Mouse (Mus musculus): ENCODE measurements around the gene Klf14. TPM values are rescaled to one million over a fixed set of nuclear protein-coding genes. Genes with fewer than 3 reads are reported as not detected.
A peak's percentile ranks its signal among the peaks of the same experiment; 100 is the strongest.

Gene Klf14
- polyA plus RNA-seq, 1 experiment from 2014 or later, result 3.4 TPM

DNA sequence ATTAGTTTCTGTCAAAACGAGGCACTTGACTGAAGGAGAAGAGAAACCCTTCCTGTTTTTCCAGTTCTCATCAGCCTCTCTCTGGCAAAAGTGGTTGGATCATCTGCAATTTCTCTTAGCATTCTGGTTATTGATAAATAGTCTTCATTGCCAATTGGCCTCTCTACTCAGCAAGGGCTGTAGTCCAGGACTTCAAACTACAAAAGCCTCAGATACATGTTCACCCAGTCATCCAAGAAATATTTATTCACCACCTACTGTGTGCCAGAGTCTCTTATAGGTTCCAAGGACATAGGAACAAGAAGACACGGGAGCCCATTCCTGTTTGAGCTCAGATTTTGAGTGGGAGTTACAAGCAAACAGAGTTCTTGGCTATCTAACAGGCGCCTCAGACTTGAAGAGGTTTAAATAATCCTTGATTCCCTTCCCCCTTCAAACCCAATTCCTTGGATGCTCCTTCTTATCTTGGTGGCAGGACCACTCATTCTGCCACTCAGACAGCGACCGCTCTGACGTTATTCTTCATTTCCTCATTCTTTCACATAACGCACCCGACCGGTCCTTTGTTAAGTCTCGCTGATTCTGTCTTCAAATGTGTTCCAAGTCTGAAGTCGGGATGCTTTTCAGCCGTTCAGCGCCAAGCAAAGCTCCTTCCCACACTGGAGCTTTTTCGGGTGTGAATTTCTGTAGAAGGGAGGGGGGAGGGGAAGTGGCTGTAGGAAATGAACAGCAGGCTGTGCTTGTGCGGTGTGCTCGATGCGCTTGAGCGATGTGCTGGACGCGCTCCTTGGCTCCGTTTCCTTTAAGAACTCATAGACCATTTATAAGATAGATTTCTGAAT lies 37.8 kb downstream of the Klf14 start:
- Histone ChIP-seq H3K27ac (no peak overlapping the region), H3K4me2 (replicated peaks) (peak overlapping the region; percentile 48), H3K9me3 (no peaks in the 10 kb centered on the region), H3K27me3 (replicated peaks) (no peaks in the 10 kb centered on the region), H3K36me3 (no peaks in the 10 kb centered on the region), H3K9ac (no peak overlapping the region), H3K4me3 (replicated peaks) (0 out of 2 replicates have a peak overlapping the region, but pooled peaks have one; percentile 3), H3K4me1 (replicated peaks) (no peaks in the 10 kb centered on the region)
- WGBS, result 54% methylated on average over 21 of the region's 21 CpGs
- ATAC-seq, result no peak

DNA sequence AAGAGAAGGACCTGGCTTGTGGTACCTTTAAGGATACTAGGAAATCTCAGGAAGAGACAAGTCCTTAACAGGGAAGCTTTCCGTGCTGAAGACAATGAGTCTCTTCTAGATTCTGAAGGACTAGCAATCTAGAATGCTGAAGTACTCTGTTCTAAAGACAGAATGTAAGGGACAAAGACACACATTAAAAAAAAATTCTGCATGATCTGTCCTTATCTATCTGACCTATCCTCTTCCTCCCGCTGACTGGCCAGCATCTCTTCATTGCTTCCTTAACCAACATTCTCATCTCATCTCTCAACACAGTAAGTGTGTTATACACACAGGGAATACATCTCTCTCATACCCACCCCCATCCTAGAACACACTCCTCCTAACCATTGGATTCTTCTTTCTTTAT lies 43.4 kb downstream of the Klf14 start, which contains the start of gene Tsga13:
Gene Tsga13, minus strand, starts transcription at position 101 of the 400 bp plus-strand sequence.
- no peaks in the 10 kb centered on the region for H3K36me3 ChIP-seq
- H3K4me3 ChIP-seq (replicated peaks), result no peak within 1 kb of the TSS
- H3K4me2 ChIP-seq (replicated peaks), result no peak within 1 kb of the TSS
- H3K9me3 ChIP-seq, result no peaks in the 10 kb centered on the region
- no peak within 1 kb of the TSS for H3K27ac ChIP-seq
- no peak for ATAC-seq
- H3K27me3 ChIP-seq (replicated peaks), result no peaks in the 10 kb centered on the region
- no peak within 1 kb of the TSS for H3K9ac ChIP-seq
- WGBS, result 93% methylated on average over 2 of the region's 2 CpGs
- no peaks in the 10 kb centered on the region for H3K4me1 ChIP-seq (replicated peaks)

DNA sequence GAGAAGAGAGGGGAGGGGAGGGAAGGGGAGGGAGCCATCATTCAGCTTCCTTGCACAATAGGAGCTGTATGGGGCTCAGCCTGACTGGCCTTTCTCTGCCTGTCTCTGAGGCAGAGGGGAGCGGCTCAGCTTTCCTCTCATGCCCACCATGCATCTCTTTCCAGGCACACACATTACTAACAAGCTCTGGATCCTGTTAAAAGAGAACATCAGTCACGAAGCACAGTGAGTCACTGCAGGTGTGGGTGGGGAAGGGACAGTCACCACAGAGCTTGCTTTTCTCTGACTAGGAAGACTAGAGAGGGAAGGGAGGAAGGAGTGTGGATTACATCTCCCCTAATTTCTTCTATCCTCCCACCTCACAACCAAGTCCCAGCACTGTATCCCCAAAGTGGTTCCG lies 50.9 kb downstream of the Klf14 start:
- no peak overlapping the region for H3K27ac ChIP-seq
- no peak overlapping the region for H3K4me3 ChIP-seq (replicated peaks)
- H3K27me3 ChIP-seq (replicated peaks), result no peaks in the 10 kb centered on the region
- WGBS, result 47% methylated on average over 3 of the region's 3 CpGs
- H3K4me1 ChIP-seq (replicated peaks), result no peaks in the 10 kb centered on the region
- H3K4me2 ChIP-seq (replicated peaks), result no peak overlapping the region
- no peaks in the 10 kb centered on the region for H3K36me3 ChIP-seq
- H3K9me3 ChIP-seq, result no peaks in the 10 kb centered on the region
- no peak for ATAC-seq
- H3K9ac ChIP-seq, result no peak overlapping the region

Other genes starting within 250 kb of the Klf14 start
- gene Mest, start 235.5 kb downstream of the Klf14 start, polyA plus RNA-seq (2015; fragmentation: Nextera tagmentation; extraction: Ambion mirVana), result 668 and 710 TPM in 2 replicates
- 14.9 and 16.9 TPM in 2 replicates for gene Copg2, start 62.3 kb downstream of the Klf14 start, polyA plus RNA-seq (2015; fragmentation: Nextera tagmentation; extraction: Ambion mirVana)
- 0.19 TPM in 1 of 2 replicates, not detected in the other for gene Tsga13, start 43.5 kb downstream of the Klf14 start, polyA plus RNA-seq (2015; fragmentation: Nextera tagmentation; extraction: Ambion mirVana)

Data from intestine, embryonic 15.5 days (tissue).